Mouse (Mus musculus): ENCODE data around the gene Ttc25. TPM values are rescaled to one million over a fixed set of nuclear protein-coding genes. Genes with fewer than 3 reads are reported as not detected.
A peak's percentile ranks its signal among the peaks of the same experiment; 100 is the strongest.

Gene Ttc25
- total and polyA plus RNA-seq, 2 experiments from 2014 or later: 1.5 to 1.8 TPM

DNA sequence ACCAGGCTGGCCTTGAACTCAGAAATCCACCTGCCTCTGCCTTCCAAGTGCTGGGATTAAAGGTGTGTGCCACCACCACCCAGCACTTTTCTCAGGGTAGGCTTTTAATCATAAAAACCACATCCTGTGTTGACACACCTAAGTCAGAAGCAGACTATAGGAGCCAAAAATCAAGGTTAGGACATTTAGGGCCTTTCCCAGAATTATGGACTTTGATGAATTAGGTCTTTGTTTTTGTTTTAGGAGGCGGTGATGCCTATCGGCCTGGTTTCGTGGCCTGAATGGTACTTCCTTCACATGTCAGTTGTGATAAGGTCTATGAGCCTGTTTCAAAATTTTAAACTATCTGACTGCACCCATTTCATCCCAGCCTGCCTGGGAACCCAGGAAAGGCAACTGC, 28.8 kb downstream of the Ttc25 start:
- 95% methylated on average over 3 of the region's 3 CpGs for WGBS
- Histone ChIP-seq H3K9me3 (ENCODE audit: low read length) (no peaks in the 10 kb centered on the region), H3K4me2 (ENCODE audit: low read depth, low read length) (peak overlapping the region; percentile 81; the same call in 1 of the 2 replicates), H3K9ac (replicated peaks; ENCODE audit: low read length) (no peak overlapping the region), H3K4me1 (ENCODE audit: insufficient read depth, low read length) (peaks cover 15% of the 10 kb centered on the region; the same call in 1 of the 2 replicates), H3K27ac (peak overlapping the region; percentile 69; the same call in 1 of the 2 replicates), H3K27me3 (ENCODE audit: insufficient read depth, low read length) (no peaks in the 10 kb centered on the region), H3K4me3 (ENCODE audit: low read length) (peak overlapping the region; percentile 62; the same call in 1 of the 2 replicates), H3K36me3 (ENCODE audit: insufficient read depth, low read length) (peaks cover 9% of the 10 kb centered on the region; the same call in 1 of the 2 replicates)
- ATAC-seq (no peak), DNase-seq (ENCODE audit: low spot score) (no peak)
- no peak for TF ChIP-seq CTCF (IDR thresholded peaks at IDR 0.05; ENCODE audit: low read depth)

DNA sequence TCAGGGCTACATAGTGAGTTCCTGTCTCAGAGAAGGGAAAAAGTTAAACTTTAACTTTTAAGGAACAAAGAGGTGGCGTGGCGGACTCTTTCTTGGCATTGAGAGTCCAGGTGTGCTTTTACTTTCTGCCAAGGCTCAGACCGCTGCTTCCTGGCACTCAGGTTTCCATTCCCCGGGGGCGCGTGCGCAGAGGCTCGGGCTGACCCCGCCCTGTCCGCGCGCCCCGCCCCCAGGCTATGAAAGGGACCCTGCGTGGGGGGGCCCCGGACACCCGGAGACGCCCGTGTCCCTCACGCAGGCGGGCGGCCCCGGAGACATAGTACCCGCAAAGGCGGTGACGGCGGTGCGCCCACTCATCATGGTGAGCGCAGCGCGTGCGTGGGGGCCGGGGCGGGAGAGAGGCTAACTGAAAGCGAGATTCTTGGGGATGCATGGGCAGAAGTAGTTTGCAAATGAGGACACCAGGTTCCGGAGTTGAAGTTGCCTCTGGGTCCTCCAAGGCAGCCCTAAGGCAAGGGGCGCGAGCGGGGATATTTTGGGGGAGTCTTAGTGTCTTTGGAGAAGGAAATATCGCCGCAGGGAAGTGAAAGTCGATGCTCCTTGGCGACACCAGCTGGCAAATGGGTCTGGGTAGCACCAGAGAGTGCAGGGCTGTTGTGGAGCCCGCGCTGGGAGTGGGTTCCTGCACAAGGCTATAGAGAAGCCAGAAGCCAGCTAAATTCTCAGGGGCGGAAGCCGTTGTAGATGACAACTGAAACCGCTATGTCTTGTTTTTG, 29.5 kb downstream of the Ttc25 start, which contains the start of gene Cnp:
Cnp (plus strand) TSS at position 197 of the 776 bp plus-strand sequence.
- ATAC-seq (peak; percentile 65), DNase-seq (ENCODE audit: low spot score) (peak; percentile 82)
- H3K4me2 ChIP-seq (ENCODE audit: low read depth, low read length): peak within 1 kb of the TSS; percentile 81
- H3K9me3 ChIP-seq (ENCODE audit: low read length): no peaks in the 10 kb centered on the region
- peaks cover 16% of the 10 kb centered on the region; the same call in 1 of the 2 replicates for H3K36me3 ChIP-seq (ENCODE audit: insufficient read depth, low read length)
- H3K4me1 ChIP-seq (ENCODE audit: insufficient read depth, low read length): peaks cover 15% of the 10 kb centered on the region; the same call in 1 of the 2 replicates
- H3K9ac ChIP-seq (replicated peaks; ENCODE audit: low read length): peak within 1 kb of the TSS; percentile 55
- H3K27ac ChIP-seq: peak within 1 kb of the TSS; percentile 69
- H3K27me3 ChIP-seq (ENCODE audit: insufficient read depth, low read length): no peaks in the 10 kb centered on the region
- H3K4me3 ChIP-seq (ENCODE audit: low read length): peak within 1 kb of the TSS; percentile 62
- 2% methylated on average over 47 of the region's 47 CpGs for WGBS
- peak; percentile 33; the same call in 1 of the 2 replicates for TF ChIP-seq CTCF (IDR thresholded peaks at IDR 0.05; ENCODE audit: low read depth)

DNA sequence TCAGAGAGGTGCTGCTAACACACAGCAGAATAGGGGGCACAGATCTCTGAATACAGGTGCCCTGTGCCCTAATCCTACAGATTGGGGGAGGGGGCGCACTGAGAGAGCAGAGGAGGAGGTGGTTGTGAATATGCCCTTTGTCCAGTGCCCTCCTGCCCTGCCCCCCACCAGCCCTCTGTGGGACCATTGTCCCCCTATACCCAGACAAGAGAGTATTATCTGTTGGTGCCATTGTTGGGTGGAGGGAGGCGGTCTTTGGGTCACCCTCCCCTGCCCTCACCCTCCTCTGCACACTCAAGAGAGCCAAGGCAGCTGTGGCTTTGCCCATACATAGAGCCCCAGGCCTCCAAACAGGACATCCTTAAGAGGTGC, 30.1 kb downstream of the Ttc25 start:
- TF ChIP-seq CTCF (IDR thresholded peaks at IDR 0.05; ENCODE audit: low read depth): no peak; the same call in 1 of the 2 replicates
- peak overlapping the region; percentile 81 for H3K4me2 ChIP-seq (ENCODE audit: low read depth, low read length)
- peak overlapping the region; percentile 62 for H3K4me3 ChIP-seq (ENCODE audit: low read length)
- H3K27ac ChIP-seq: peak overlapping the region; percentile 69
- no peak for DNase-seq (ENCODE audit: low spot score)
- no peaks in the 10 kb centered on the region for H3K9me3 ChIP-seq (ENCODE audit: low read length)
- peaks cover 20% of the 10 kb centered on the region; the same call in 1 of the 2 replicates for H3K36me3 ChIP-seq (ENCODE audit: insufficient read depth, low read length)
- H3K9ac ChIP-seq (replicated peaks; ENCODE audit: low read length): peak overlapping the region; percentile 55
- 31% methylated on average over 2 of the region's 2 CpGs for WGBS
- peak; percentile 30 for ATAC-seq
- H3K27me3 ChIP-seq (ENCODE audit: insufficient read depth, low read length): no peaks in the 10 kb centered on the region
- peaks cover 15% of the 10 kb centered on the region; the same call in 1 of the 2 replicates for H3K4me1 ChIP-seq (ENCODE audit: insufficient read depth, low read length)

- ATAC-seq (no peak), DNase-seq (ENCODE audit: low spot score) (no peak)
- H3K4me3 ChIP-seq (ENCODE audit: low read length): 0 out of 2 replicates have a peak overlapping the region, but pooled peaks have one; percentile 62
- H3K27me3 ChIP-seq (ENCODE audit: insufficient read depth, low read length): no peaks in the 10 kb centered on the region
- H3K4me2 ChIP-seq (ENCODE audit: low read depth, low read length): peak overlapping the region; percentile 81
- no peak for TF ChIP-seq CTCF (IDR thresholded peaks at IDR 0.05; ENCODE audit: low read depth)
- H3K4me1 ChIP-seq (ENCODE audit: insufficient read depth, low read length): peaks cover 10% of the 10 kb centered on the region; the same call in 1 of the 2 replicates
- H3K9me3 ChIP-seq (ENCODE audit: low read length): no peaks in the 10 kb centered on the region
- WGBS: 71% methylated on average over 21 of the region's 21 CpGs
- no peak overlapping the region; the same call in 1 of the 2 replicates for H3K9ac ChIP-seq (replicated peaks; ENCODE audit: low read length)
- peaks cover 28% of the 10 kb centered on the region; the same call in 1 of the 2 replicates for H3K36me3 ChIP-seq (ENCODE audit: insufficient read depth, low read length)
- peak overlapping the region; percentile 69; the same call in 1 of the 2 replicates for H3K27ac ChIP-seq
Measured at GRCm38 (mm10) chr11:100576256-100576655, 30.8 kb downstream of the Ttc25 start.

- DNase-seq (ENCODE audit: low spot score) (peak; percentile 55), ATAC-seq (peak; percentile 41; the same call in 1 of the 2 replicates)
- WGBS: 58% methylated on average over 8 of the region's 8 CpGs
- Histone ChIP-seq H3K4me3 (ENCODE audit: low read length) (no peak overlapping the region), H3K4me1 (ENCODE audit: insufficient read depth, low read length) (peaks cover 8% of the 10 kb centered on the region; the same call in 1 of the 2 replicates), H3K4me2 (ENCODE audit: low read depth, low read length) (peak overlapping the region; percentile 81; the same call in 1 of the 2 replicates), H3K9ac (replicated peaks; ENCODE audit: low read length) (no peak overlapping the region), H3K36me3 (ENCODE audit: insufficient read depth, low read length) (peaks cover 38% of the 10 kb centered on the region; the same call in 1 of the 2 replicates), H3K9me3 (ENCODE audit: low read length) (no peaks in the 10 kb centered on the region), H3K27ac (peak overlapping the region; percentile 62; the same call in 1 of the 2 replicates), H3K27me3 (ENCODE audit: insufficient read depth, low read length) (no peaks in the 10 kb centered on the region)
- no peak for TF ChIP-seq CTCF (IDR thresholded peaks at IDR 0.05; ENCODE audit: low read depth)
Measured at GRCm38 (mm10) chr11:100577852-100578599, 32.6 kb downstream of the Ttc25 start.

DNA sequence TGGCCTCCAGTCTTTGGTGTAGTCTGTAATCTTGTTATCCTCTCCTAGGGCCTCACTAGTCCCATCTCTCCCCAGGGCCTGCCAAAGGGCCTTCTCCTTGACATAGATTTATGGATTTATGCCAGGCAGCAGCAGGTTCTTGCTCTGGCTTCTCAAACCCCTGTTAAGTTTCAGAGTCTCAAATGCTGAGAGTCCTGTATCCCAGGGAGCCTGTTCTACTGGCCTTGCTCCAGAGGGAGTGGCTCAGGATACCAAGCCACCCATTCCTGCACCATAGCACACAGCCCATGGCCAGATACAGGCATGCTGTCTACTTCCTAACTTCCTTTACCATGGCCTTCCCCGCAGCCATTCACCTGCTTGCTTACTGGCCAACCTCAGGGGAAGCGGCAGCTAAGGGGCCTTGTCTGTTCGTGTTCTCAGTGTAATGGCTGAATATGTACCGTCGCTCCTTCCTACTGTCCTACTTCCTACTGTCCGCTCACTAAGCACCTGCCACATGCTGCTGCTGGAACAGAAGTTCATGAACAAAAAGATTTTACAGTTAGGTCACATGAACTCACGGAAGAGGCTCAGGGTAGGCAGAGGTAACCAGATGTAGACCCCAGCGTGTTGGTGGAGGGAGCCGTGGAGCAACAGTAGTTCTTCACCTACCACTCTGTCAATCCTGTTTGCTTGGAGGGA, 33.9 kb downstream of the Ttc25 start:
- peaks cover 50% of the 10 kb centered on the region for H3K36me3 ChIP-seq (ENCODE audit: insufficient read depth, low read length)
- H3K9me3 ChIP-seq (ENCODE audit: low read length): no peaks in the 10 kb centered on the region
- DNase-seq (ENCODE audit: low spot score) (no peak), ATAC-seq (no peak)
- H3K4me1 ChIP-seq (ENCODE audit: insufficient read depth, low read length): peaks cover 8% of the 10 kb centered on the region; the same call in 1 of the 2 replicates
- no peak overlapping the region for H3K9ac ChIP-seq (replicated peaks; ENCODE audit: low read length)
- H3K4me2 ChIP-seq (ENCODE audit: low read depth, low read length): peak overlapping the region; percentile 10; the same call in 1 of the 2 replicates
- no peaks in the 10 kb centered on the region for H3K27me3 ChIP-seq (ENCODE audit: insufficient read depth, low read length)
- WGBS: 91% methylated on average over 9 of the region's 9 CpGs
- no peak overlapping the region for H3K4me3 ChIP-seq (ENCODE audit: low read length)
- H3K27ac ChIP-seq: 0 out of 2 replicates have a peak overlapping the region, but pooled peaks have one; percentile 62
- TF ChIP-seq CTCF (IDR thresholded peaks at IDR 0.05; ENCODE audit: low read depth): no peak

Data from hindbrain, postnatal 0 days (tissue).